Mouse (Mus musculus): Measurements from ENCODE around the gene Teddm1b.
A peak's percentile ranks its signal among the peaks of the same experiment; 100 is the strongest.
"Not testable (repeated sequence)": the region's sequence is repeated elsewhere in the genome, so short reads cannot be mapped to it uniquely, and the experiment has no call there.

Teddm1b gene

DNA sequence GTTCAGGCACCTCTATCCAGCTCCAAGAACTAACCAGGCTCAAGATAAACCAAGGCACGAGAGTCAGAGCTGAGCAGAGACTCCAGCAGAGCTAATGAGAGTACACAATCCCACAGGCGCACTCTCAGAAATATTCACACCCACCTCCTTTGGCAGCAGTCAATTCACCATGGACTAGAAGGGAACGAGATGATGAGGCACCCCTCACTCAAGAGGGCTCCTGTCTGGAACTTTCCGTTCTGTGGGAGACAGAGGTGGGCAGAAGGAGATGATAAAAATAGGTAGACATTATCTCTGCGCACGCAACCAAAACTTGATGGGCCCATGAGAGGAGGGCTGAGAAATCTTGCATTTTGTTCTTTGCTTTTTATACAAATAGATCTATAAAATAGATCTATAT lies at the start of gene Teddm1b:
Gene Teddm1b, plus strand, starts transcription at position 301 of the 400 bp plus-strand sequence.
- DNase-seq (ENCODE audit: low spot score), result no peak

DNA sequence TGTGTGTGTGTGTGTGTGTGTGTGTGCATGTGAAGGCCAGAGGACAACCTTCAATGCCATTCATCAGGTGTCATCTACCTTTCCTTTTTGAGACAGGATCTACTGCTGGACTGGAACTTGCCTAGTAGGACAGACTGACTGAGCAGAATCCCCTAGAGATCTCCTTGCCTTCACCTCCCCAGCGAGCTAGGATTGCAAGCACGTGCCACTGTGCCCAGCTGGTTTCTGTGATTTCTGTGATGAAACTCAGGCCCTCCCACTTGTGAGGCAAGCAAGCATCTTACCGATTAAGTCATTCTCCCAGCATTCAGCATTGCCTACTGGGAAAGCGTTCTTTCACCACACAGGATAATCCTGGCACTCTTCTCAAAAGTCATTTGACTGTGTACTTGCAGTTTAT lies 43.4 kb upstream of the Teddm1b start:
- DNase-seq (ENCODE audit: low spot score), result no peak

DNA sequence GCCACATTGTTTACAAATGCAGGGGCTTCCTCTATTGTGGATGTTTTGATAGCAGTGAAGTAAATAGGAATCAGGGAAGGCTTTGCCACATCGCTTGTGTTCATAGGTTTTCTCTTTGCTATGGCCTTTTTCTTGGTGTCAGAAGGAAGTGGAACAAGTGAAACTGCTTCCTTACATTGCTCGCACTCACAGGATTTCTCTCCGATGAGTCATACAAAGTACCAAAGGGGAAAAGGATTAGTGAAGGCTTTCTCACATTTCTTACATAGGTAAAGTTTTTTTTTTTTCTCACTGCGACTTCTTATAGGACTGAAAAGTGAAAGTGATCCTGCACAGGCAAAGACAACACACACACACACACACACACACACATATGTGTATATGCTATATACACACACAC lies 38.1 kb upstream of the Teddm1b start:
- no peak for DNase-seq (ENCODE audit: low spot score)

DNA sequence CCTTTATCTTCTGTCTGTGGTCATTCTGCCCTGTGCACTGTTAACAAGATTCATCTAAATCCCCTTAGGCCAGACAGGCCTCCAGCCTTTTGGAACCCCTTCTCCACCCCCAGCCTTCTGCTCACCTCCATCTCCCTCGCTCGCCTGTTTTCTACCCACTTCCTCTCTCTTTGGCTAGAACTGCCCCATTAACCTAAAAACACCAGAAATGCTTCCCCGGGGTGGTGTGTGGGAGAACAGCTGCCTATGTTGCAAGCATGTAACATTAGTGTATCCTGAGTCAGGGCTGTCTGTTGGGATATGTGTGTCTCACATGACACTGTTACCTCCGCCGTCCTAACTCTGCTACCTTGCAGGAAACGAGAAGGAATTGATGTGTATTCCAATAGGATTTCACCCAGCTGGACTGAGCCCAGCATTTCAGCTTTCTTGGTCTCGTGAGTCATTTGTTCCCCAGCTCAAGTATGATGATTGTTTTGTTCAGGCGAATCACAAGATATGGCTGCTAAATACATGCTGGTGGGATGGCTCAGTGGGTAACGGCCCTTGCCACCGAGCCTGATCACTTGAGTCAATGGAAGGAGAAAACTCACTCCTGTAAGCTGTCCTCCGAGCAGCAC lies 31.9 kb upstream of the Teddm1b start:
- no peak for DNase-seq (ENCODE audit: low spot score)

DNA sequence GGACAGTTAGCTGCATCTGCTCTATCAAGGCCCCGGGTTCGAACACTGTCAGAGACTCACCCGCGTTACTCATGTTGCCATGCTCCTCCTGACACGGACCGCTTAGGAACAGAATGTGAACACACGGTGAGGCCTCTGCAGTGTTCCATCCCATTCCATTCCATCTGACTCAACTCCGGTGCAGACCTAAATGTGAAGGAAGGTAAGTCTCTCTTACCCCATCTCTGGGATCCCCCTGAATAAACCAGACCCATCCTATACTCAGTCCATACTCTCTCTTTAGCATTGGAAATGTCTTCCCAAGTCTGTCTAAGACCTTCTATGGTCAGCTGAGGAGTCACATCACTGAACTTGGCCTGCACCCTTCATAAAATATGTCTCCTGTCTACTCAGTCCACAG lies 30.1 kb upstream of the Teddm1b start, which contains the start of gene Rgsl1:
Gene Rgsl1, minus strand, starts transcription at position 101 of the 400 bp plus-strand sequence.
- DNase-seq (ENCODE audit: low spot score), result no peak

DNA sequence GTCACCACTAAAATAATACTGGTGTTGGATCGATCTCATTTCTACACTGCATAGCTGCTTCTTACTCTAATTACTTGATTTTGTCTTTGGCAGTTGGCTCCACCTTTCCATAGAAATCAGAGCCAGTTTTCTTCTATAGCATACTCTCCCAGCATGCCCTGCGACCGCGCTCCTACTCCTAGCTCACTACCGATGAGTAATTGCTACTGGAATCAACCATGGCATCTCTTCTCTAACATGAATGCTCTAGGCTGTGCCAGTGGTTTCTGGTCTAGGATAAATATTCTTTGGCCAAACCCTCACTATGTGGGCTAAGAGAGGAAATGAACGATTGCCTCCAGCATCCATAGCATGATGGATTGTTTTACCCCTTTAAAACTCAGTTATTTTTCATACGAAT lies 27.7 kb upstream of the Teddm1b start:
- DNase-seq (ENCODE audit: low spot score), result no peak

DNA sequence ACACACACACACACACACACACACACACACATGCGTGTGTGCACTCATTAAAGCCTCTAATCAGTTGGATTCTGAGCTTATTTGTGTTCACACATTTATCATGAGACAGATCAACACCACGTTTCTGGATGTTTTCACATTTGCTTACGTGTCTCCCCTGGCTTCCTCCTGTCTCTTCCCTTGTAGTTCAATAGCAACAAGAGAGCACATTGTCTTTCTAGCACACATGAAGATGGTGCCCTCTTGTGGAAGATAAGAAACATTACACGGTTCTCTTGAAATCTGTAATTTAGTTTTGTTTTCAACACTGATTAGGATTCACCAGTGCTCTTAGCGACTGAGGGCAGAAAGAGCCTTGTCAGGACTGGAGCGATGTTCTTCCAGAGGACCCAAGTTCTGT lies 27.3 kb upstream of the Teddm1b start:
- no peak for DNase-seq (ENCODE audit: low spot score)

DNA sequence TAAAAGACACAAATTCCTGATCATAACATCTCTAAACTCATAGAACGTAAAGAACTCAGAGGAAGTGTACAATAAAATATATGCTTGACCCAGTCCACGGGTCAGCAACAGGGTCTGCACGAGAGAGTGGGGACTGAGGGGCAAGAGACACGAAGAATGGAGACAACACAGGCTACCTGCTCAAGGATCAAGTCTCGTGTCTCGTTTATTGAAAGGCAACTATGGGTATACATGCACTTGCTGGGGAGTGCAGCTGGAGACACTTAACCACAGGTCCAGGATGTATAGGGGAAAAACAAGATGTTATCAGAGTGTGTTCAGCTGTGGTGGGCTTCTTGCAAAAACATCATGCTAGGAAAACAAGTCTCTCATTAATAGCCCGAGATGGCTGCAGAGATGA lies 21.4 kb upstream of the Teddm1b start:
- DNase-seq (ENCODE audit: low spot score), result not testable (repeated sequence)

DNA sequence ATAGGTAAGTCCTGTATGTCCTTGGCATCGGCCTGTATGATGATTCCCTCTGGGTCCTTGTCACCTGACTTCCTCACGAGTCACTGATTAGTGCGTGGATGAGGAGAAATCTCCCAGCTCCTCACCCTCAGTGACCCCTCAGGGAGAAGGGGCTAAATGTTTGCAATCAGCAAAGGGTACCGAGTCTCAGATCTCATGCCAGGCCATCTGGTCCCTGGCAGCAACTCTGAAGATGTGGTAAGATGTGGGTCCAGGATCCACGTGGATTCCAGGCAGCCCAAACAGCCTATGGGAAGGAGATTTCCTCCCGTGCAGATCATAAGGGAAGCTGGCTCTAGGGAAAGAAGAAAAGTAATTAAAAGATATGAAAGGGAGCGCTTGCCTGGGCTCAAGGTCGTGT lies 18.2 kb upstream of the Teddm1b start:
- DNase-seq (ENCODE audit: low spot score), result no peak

DNA sequence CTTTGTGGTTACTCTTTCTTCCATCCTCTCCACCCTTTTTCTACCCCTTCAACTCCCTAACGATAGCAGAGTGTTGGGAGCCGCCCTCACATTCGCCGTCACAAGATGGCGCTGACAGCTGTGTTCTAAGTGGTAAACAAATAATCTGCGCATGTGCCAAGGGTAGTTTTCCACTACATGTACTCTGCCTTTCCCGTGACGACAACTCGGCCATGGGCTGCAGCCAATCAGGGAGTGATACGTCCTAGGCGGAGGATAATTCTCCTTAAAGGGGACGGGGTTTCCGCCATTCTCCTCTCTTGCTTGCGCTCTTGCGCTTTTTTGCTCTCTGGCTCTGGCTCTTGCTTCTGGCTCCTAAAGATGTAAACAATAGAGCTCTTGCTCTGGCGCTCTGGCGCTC lies 6.2 kb downstream of the Teddm1b start:
- DNase-seq (ENCODE audit: low spot score), result not testable (repeated sequence)

DNA sequence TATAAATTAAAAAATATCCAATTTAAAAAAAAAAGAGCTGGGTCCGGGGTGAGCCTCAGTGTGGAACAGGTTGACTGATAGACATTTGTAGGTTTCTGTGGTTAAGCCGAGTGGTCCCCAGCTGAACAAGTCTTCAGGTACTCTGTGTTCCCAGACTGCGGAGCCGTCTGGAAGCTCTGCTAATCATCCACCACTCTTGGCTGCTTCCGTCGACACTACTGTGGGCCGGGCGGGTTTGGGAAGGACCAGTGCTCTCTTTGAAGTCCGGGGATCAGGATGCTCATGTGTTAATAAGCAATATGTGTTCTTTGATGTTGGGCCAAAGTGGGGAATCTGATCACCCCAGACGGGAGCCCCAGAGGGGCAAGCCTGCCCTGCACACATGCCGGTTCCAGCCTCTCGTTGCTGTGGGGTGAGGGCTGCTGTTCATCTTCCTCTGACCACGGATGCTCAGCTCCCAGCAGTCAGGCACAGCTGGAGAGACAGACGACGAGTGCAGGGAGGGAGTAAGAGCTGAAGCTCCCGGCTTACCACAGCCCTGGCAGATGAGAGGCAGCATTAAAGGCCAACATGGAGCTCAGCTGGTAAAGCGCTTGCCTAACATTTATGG lies 12.0 kb downstream of the Teddm1b start:
- no peak for DNase-seq (ENCODE audit: low spot score)

DNA sequence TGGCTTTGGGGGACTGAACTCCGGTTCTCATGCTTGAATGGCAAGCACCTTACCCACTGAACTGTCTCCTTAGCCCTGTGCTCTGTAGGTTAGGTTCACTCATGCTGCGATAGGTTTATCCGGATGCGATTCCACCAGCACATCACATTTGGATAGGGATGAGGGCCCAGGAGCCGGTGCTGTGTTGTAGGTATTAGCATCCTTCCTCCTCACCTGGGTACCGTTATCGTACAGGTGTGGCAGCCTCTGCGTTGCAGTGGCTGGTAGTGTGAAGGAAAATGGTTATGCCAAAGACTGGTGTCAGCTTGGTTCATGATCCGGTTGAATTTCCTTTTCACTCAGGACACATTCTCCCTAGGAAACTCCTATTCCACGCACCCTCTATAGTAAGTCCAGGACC lies 16.0 kb downstream of the Teddm1b start:
- no peak for DNase-seq (ENCODE audit: low spot score)

DNA sequence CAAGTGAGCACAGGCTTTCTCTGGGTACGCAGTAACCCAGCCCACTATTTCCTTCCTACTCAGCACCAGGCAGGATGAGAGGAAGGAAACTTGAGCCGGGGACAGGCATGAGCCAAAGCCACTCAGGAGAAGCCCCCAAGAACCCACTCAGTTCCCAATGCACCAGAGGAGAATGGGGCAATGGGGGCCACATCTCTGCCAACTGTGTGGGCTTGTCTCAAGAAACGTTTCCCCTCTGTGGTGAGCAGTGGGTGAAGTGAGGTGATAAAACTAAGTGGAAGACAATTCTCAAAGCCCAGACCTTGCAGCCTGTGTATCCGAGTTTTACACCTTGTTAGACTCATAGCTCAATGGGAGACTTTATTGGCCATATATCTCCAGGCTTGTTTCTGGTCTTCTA lies 17.3 kb downstream of the Teddm1b start, which contains the start of gene Teddm1a:
Gene Teddm1a, plus strand, starts transcription at position 301 of the 400 bp plus-strand sequence.
- DNase-seq (ENCODE audit: low spot score), result no peak

DNA sequence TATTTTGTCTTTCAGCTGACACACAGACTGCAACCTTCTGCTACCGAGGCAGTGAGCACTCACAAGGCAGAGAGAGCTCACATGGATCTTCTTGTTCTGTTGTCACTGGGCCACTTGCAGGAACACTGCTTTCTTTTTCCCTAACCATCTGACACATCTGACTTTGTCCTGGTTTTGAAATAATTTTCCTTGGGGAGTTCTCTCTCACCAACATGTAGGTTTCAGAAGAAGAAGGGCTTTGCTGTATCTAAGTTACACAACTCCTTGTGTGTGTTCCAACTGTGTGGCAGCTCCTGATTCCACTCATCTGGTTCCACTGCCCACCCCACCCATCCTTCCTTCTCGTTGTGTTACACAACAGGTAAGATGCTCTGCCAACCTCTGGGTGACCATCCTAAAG lies 19.6 kb downstream of the Teddm1b start:
- DNase-seq (ENCODE audit: low spot score), result no peak

DNA sequence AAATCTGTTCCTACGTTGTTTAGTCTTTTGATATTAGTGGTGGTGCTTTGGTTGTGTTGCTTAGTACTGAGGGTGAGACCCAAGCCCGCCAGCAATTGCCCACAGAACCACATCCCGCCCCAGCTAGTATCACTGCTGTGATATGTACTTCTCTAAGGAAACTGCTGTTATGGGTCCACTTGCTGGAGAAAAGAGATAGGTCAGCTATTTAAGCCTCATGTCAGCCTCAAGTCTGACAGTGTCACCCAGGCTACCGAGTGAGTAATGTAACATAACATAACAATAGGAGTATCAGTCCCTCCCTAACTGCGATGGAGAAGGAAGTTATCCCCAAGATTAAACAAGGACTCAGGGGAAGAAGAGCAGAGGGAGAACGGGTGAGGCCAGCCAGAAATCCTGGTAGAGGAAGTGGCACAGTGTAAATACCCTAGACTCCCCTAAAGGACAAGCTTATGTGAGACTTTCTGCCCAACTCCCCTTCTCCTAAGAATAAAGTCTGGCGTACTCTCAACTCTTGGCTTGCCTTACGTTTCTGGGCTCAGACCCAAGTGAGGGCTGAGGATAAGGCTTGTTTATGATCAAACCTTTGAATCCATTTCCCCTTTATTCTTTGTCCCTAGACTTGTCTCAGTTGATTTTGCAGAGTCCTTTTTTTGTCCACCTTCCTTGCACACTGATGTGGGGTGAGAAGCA lies 20.2 kb downstream of the Teddm1b start:
- DNase-seq (ENCODE audit: low spot score), result no peak

DNA sequence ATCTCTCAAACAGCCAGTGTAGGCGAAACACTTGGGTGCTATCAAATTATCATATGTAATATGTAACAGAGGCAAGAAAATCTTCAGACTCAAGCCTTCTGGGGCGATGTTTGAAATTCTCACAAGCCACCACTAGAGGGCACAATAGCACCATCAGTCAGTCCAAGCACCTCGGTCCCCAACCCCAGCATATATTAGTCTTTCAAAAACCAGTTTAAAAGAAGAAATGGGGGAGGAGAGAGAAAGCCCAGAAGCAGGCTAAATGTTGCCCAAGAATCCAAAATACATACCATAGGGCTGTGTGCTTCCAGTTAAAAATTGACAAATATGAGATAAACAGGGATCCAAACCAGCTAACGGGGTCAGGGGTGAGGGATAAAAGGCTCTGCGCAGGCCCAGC lies 20.8 kb downstream of the Teddm1b start:
- DNase-seq (ENCODE audit: low spot score), result peak; percentile 77

DNA sequence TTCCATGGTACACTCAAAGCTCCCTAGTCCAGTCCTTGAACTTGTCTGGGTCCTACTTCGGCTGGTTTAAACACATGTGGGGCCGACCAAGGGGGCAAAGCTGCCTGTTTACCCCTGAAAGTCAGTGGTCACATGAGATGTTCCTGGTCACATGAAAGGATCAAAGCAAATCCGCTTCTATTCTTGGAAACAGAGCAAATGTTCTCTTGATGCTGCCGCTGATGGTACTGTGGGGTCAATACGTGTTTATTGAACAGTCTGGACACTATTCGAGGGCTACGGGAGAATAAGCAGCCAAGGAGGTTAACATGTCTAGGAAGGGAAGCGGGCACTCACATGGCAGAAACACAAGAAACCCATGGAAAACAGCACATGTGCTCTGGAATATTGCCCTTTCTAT lies 23.1 kb downstream of the Teddm1b start:
- peak; percentile 10 for DNase-seq (ENCODE audit: low spot score)

DNA sequence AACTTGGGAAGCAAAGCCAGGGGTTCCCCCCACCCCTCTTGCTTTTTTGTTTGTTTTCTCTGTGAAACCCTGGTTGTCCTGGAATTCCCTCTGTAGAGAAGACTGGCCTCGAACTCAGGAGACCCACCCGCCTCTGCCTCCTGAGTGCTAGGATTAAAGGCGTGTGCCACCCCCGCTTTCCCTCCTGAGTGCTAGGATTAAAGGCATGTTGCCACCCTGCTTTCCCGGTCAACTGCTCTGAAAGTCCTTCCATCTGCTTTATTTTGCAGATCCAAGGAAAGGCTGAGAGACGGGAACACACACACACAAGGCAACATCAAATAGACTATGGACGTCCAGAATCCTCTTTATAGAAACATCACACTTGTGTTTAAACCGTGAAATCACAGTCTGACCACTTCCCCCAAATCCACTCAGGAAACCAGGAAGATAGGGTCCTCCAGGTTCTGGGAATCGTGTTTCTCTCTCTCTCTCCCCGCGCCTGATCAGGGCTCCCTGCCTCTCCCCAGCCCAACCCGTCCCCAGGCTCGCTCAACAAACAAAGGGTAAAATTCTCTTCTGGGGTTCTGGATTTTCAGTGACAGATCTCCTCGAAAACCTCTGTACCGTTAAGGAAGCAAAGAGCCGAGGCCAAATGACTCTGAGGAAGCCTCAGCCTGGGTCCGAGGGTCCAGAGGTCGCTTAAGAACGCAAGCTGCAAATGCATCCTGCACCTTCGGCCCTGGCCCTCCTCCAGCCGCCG lies 25.0 kb downstream of the Teddm1b start:
- no peak for DNase-seq (ENCODE audit: low spot score)

DNA sequence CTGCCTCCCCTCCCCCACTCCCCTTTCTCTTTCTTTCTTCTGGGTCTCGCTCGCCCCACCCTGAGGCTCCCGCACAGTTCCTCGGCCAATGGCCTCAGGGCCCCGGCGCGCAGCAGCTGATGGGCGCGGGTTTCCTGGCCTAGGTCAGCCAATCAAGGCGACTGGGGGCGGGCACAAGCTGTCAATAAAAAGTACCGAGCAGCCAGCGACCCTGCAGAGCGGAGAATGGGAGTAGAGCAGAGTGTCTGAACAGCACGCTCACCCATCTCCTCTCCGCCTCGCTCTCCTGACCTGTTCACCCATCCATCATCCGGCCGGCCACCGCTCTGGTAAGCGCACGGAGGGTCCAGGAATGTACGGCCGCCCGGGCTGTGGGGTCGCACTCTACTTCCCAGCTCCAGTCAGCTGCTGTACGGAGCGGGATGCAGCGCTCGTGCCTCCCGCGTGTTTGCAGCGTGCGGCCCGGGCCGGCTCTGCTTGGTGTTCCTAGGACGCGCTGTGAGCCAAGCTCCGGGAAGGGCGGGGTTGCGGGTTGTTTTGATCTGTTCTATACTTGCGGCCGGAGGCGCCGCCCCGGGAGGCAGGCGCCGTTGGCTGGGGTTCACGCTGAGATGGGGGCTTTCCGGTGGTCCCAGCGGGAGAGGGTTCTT lies 25.7 kb downstream of the Teddm1b start, which contains the start of the genes Glul and Teddm2:
Gene Glul, plus strand, starts transcription at position 214 of the 650 bp plus-strand sequence.
Gene Teddm2, minus strand, starts transcription at position 498 of the 650 bp plus-strand sequence.
- DNase-seq (ENCODE audit: low spot score), result peak; percentile 99

DNA sequence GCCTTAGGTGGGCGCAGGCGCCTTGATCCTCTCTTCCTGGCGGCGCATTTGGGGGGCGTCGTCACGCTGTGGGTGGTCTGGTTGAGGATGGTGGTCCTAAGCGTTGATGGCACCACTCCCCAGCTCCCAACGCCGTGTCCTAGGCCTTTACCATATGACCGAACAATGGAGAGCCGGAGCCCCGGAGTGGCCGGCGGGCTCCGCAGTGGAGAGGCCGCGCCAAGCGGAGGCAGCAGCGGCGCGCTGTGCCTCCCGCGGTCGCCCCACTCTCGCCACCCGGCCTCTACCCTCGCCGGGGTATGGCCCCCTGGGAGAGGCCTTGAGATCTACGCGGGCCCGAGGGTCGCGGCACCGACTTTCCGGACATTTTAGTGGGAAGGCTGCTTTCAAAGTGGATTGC lies 26.2 kb downstream of the Teddm1b start:
- DNase-seq (ENCODE audit: low spot score), result no peak

DNA sequence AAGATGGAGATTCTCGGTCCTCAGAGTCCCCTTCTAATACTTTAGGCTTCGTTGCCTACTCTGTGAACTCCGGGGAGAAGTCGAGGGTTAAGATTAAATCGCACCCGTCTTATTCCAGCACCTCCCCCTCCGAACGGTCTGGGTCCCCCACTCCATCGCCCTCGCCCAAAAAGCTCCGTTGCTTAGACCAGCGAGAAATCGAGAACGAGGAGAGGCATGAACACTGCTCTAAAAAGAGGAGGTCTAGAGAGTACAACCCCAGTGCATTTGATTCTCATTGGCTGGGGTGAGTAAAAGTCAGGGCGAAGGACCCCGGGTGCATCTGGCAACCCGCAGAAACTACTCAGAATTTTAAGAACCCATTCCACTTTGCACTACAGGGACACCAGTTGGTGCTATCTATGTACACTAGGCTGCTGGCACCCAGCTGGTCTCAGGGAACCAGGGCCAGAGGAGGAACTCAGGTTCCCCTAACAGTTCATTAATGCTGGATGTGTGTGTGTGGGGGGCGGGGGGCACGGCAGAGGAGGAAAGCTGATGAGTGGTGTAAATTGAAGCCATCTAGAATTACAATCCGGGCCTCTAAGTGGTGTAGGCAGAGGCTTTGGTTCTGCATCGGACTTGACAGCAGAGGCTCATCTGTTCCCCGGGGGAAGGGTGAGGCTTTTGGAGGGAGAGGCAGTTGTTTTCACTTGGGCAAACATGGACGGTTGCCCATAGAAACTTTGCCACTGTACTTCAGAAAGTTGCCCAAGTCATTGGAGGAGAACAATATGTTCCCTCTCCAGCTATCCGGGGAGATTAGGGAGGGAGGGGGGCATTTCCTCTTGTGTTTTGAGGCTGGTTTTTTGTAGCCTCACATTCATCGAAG lies 26.9 kb downstream of the Teddm1b start:
- DNase-seq (ENCODE audit: low spot score), result no peak
